Mouse (Mus musculus): ENCODE results near the gene Cdk18. TPM values are rescaled to one million over a fixed set of nuclear protein-coding genes. Genes with fewer than 3 reads are reported as not detected.

Cdk18 gene
- total and polyA plus RNA-seq, 2 experiments from 2014 or later: 3.1 to 7.2 TPM

GRCm38 (mm10) chr1:132158741-132159140 is 19.3 kb upstream of the Cdk18 start:
- Histone ChIP-seq H3K4me3 (ENCODE audit: low read depth, low read length) (no peak overlapping the region), H3K9me3 (ENCODE audit: low read length) (no peaks in the 10 kb centered on the region), H3K4me1 (ENCODE audit: insufficient read depth, low read length) (peaks cover 7% of the 10 kb centered on the region; the same call in 1 of the 2 replicates), H3K27ac (ENCODE audit: low read depth, low read length) (no peak overlapping the region), H3K9ac (replicated peaks; ENCODE audit: low read length, poor library complexity, severe bottlenecking) (no peak overlapping the region), H3K4me2 (ENCODE audit: low read depth, low read length, poor library complexity, severe bottlenecking) (no peak overlapping the region), H3K36me3 (ENCODE audit: insufficient read depth, low read length) (no peaks in the 10 kb centered on the region), H3K27me3 (ENCODE audit: insufficient read depth, low read length) (no peaks in the 10 kb centered on the region)
- DNase-seq (ENCODE audit: low spot score): no peak
- ATAC-seq (ENCODE audit: low FRiP score): no peak
- TF ChIP-seq CTCF (IDR thresholded peaks at IDR 0.05): no peak
- WGBS: 46% methylated on average over 2 of the region's 2 CpGs

GRCm38 (mm10) chr1:132157808-132158207 is 18.3 kb upstream of the Cdk18 start:
- no peaks in the 10 kb centered on the region for H3K27me3 ChIP-seq (ENCODE audit: insufficient read depth, low read length)
- no peak for TF ChIP-seq CTCF (IDR thresholded peaks at IDR 0.05)
- 21% methylated on average over 7 of the region's 7 CpGs for WGBS
- H3K27ac ChIP-seq (ENCODE audit: low read depth, low read length): 0 out of 2 replicates have a peak overlapping the region, but pooled peaks have one; percentile 21
- peaks cover 7% of the 10 kb centered on the region; the same call in 1 of the 2 replicates for H3K4me1 ChIP-seq (ENCODE audit: insufficient read depth, low read length)
- H3K36me3 ChIP-seq (ENCODE audit: insufficient read depth, low read length): no peaks in the 10 kb centered on the region
- DNase-seq (ENCODE audit: low spot score) (no peak), ATAC-seq (ENCODE audit: low FRiP score) (peak; percentile 28; the same call in 1 of the 2 replicates)
- H3K9ac ChIP-seq (replicated peaks; ENCODE audit: low read length, poor library complexity, severe bottlenecking): no peak overlapping the region
- no peak overlapping the region for H3K4me3 ChIP-seq (ENCODE audit: low read depth, low read length)
- peak overlapping the region; percentile 18 for H3K4me2 ChIP-seq (ENCODE audit: low read depth, low read length, poor library complexity, severe bottlenecking)
- no peaks in the 10 kb centered on the region for H3K9me3 ChIP-seq (ENCODE audit: low read length)

GRCm38 (mm10) chr1:132157016-132157781 is 17.7 kb upstream of the Cdk18 start:
- Histone ChIP-seq H3K4me2 (ENCODE audit: low read depth, low read length, poor library complexity, severe bottlenecking) (peak overlapping the region; percentile 18), H3K4me1 (ENCODE audit: insufficient read depth, low read length) (peaks cover 7% of the 10 kb centered on the region; the same call in 1 of the 2 replicates), H3K4me3 (ENCODE audit: low read depth, low read length) (no peak overlapping the region), H3K36me3 (ENCODE audit: insufficient read depth, low read length) (no peaks in the 10 kb centered on the region), H3K27me3 (ENCODE audit: insufficient read depth, low read length) (no peaks in the 10 kb centered on the region), H3K27ac (ENCODE audit: low read depth, low read length) (0 out of 2 replicates have a peak overlapping the region, but pooled peaks have one; percentile 21), H3K9ac (replicated peaks; ENCODE audit: low read length, poor library complexity, severe bottlenecking) (no peak overlapping the region), H3K9me3 (ENCODE audit: low read length) (no peaks in the 10 kb centered on the region)
- DNase-seq (ENCODE audit: low spot score) (peak; percentile 90), ATAC-seq (ENCODE audit: low FRiP score) (peak; percentile 85)
- TF ChIP-seq CTCF (IDR thresholded peaks at IDR 0.05): peak; percentile 99
- 22% methylated on average over 14 of the region's 14 CpGs for WGBS

- no peaks in the 10 kb centered on the region for H3K27me3 ChIP-seq (ENCODE audit: insufficient read depth, low read length)
- peak; percentile 92 for TF ChIP-seq CTCF (IDR thresholded peaks at IDR 0.05)
- no peak overlapping the region for H3K4me2 ChIP-seq (ENCODE audit: low read depth, low read length, poor library complexity, severe bottlenecking)
- H3K27ac ChIP-seq (ENCODE audit: low read depth, low read length): no peak overlapping the region
- no peak for ATAC-seq (ENCODE audit: low FRiP score)
- no peak overlapping the region for H3K9ac ChIP-seq (replicated peaks; ENCODE audit: low read length, poor library complexity, severe bottlenecking)
- H3K9me3 ChIP-seq (ENCODE audit: low read length): no peaks in the 10 kb centered on the region
- H3K4me3 ChIP-seq (ENCODE audit: low read depth, low read length): no peak overlapping the region
- H3K4me1 ChIP-seq (ENCODE audit: insufficient read depth, low read length): peaks cover 7% of the 10 kb centered on the region; the same call in 1 of the 2 replicates
- WGBS: 8% methylated on average over 6 of the region's 6 CpGs
- no peaks in the 10 kb centered on the region for H3K36me3 ChIP-seq (ENCODE audit: insufficient read depth, low read length)
- peak; percentile 86 for DNase-seq (ENCODE audit: low spot score)
Measured at GRCm38 (mm10) chr1:132155737-132156136, 16.3 kb upstream of the Cdk18 start.

- no peak for ATAC-seq (ENCODE audit: low FRiP score)
- WGBS: 20% methylated on average over 8 of the region's 8 CpGs
- Histone ChIP-seq H3K4me3 (ENCODE audit: low read depth, low read length) (no peak overlapping the region), H3K27ac (ENCODE audit: low read depth, low read length) (no peak overlapping the region), H3K9me3 (ENCODE audit: low read length) (no peaks in the 10 kb centered on the region), H3K9ac (replicated peaks; ENCODE audit: low read length, poor library complexity, severe bottlenecking) (no peak overlapping the region), H3K4me2 (ENCODE audit: low read depth, low read length, poor library complexity, severe bottlenecking) (no peak overlapping the region), H3K36me3 (ENCODE audit: insufficient read depth, low read length) (no peaks in the 10 kb centered on the region), H3K27me3 (ENCODE audit: insufficient read depth, low read length) (no peaks in the 10 kb centered on the region), H3K4me1 (ENCODE audit: insufficient read depth, low read length) (peaks cover 3% of the 10 kb centered on the region; the same call in 1 of the 2 replicates)
- DNase-seq (ENCODE audit: low spot score): no peak
- no peak for TF ChIP-seq CTCF (IDR thresholded peaks at IDR 0.05)
Measured at GRCm38 (mm10) chr1:132153691-132154090, 14.2 kb upstream of the Cdk18 start.

GRCm38 (mm10) chr1:132153086-132153690 is 13.7 kb upstream of the Cdk18 start:
- ATAC-seq (ENCODE audit: low FRiP score) (no peak), DNase-seq (ENCODE audit: low spot score) (no peak)
- H3K27me3 ChIP-seq (ENCODE audit: insufficient read depth, low read length): no peaks in the 10 kb centered on the region
- H3K27ac ChIP-seq (ENCODE audit: low read depth, low read length): no peak overlapping the region
- H3K9me3 ChIP-seq (ENCODE audit: low read length): no peaks in the 10 kb centered on the region
- H3K4me3 ChIP-seq (ENCODE audit: low read depth, low read length): no peak overlapping the region
- no peak for TF ChIP-seq CTCF (IDR thresholded peaks at IDR 0.05)
- no peak overlapping the region for H3K9ac ChIP-seq (replicated peaks; ENCODE audit: low read length, poor library complexity, severe bottlenecking)
- H3K4me1 ChIP-seq (ENCODE audit: insufficient read depth, low read length): peaks cover 2% of the 10 kb centered on the region; the same call in 1 of the 2 replicates
- no peaks in the 10 kb centered on the region for H3K36me3 ChIP-seq (ENCODE audit: insufficient read depth, low read length)
- H3K4me2 ChIP-seq (ENCODE audit: low read depth, low read length, poor library complexity, severe bottlenecking): no peak overlapping the region
- WGBS: 43% methylated on average over 15 of the region's 15 CpGs

Measured in midbrain, postnatal 0 days (tissue).